Mouse (Mus musculus) heart, adult 8-10 months (tissue): ENCODE results near the gene Sorl1. TPM values are rescaled to one million over a fixed set of nuclear protein-coding genes. Genes with fewer than 3 reads are reported as not detected.

Experiments used
- DNase-seq: peaks from one replicate; pipeline ENCODE4 v3.0.0; 2022; ENCODE audit warnings: low spot score
- total RNA-seq, 4 experiments: library from RNA; stranded (reverse); gene quantifications; 2 replicates each; pipeline ENCODE4 v1.2.4; 2022

Gene Sorl1
- total RNA-seq, 4 experiments from 2014 or later: 15.1 to 20.9 (median 18.2) TPM

DNA sequence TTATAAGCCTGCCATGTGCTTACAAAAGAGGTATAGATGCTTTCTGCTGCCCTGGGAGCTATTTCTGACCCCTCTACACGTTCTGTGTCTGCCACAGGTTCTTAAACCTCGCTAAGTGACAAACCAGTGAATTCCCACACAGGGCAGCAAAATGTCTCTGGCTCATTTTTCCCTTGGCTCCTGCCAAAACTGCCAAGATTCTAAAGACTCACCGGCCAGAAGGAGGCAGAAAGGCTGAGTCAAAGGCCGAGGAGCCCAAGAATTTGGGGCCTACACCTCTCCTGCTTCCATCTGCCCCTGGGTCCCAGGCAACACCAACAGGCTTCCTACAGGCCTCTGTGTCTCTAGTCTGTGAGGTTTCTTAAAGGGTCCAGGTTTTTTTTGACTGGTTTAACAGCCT, 198.4 kb downstream of the Sorl1 start:
- DNase-seq: no peak

- no peak for DNase-seq
These were observed 200.0 kb downstream of the Sorl1 start for GRCm38 (mm10) chr9:41924140-41924539.

- DNase-seq: no peak
These were observed 201.7 kb downstream of the Sorl1 start for GRCm38 (mm10) chr9:41922416-41922815.

DNA sequence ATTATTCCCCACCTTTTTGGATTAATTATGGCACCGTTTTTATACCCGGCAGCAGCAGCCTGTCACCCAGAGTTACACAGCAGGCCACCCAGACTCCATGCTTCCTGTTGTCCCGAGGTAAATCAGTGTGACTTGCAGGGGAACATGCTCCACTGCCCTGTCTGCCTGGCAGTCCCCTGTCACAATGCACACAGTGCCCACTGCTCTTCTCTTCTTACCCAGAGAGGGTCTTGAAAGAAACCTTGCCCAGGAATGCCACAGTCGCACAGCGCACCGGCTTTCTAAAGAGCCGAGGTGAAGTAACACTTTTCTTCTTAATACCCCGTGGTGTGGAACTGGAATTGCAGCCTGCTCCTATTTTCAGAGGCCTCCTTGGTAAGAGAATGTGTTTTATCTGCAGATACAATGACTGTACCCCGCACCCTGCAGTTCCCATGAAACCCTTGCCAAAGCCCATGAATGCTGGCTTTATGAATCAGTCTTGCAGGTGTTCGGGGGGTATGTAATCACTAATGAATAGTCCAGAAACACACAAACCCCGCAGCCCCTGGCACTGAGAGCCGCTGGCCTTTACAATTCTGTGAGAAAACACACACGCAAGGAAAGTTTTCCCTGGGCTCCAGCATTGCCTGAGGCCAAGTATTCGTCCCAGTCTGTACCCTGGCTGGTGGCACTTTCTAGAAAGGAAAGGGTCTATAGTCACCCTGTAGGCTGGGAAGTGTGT, 205.3 kb downstream of the Sorl1 start:
- no peak for DNase-seq

DNA sequence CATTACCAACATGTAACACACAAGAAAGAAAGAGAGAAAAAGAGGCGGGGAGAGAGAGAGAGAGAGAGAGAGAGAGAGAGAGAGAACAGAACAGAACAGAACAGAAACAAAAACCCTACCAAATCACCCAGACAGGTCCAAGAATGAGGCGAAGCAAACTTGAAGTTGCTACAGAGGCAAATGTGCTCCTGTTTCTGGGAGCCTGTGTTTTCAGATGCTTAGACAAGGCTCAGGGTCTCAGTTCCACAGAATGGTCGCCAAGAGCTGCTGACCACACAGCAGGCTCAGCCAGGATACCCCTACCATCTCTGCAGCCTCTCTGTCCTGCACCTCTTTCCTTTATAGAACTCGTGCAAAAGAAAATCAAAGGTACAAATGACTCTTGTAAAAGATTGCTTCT, 205.9 kb downstream of the Sorl1 start:
- no peak for DNase-seq

GRCm38 (mm10) chr9:41915571-41915970, 208.5 kb downstream of the Sorl1 start:
- no peak for DNase-seq

Other genes starting within 250 kb of the Sorl1 start
- gene Sc5d, start 140.0 kb upstream of the Sorl1 start, total RNA-seq: 10 to 100 TPM; 16.9 to 20.1 (median 19.2) TPM